Mouse (Mus musculus): ENCODE measurements around the gene Gna12. TPM values are rescaled to one million over a fixed set of nuclear protein-coding genes. Genes with fewer than 3 reads are reported as not detected.

The Gna12 gene
- polyA plus RNA-seq, 1 experiment from 2014 or later, result 6.9 TPM

DNA sequence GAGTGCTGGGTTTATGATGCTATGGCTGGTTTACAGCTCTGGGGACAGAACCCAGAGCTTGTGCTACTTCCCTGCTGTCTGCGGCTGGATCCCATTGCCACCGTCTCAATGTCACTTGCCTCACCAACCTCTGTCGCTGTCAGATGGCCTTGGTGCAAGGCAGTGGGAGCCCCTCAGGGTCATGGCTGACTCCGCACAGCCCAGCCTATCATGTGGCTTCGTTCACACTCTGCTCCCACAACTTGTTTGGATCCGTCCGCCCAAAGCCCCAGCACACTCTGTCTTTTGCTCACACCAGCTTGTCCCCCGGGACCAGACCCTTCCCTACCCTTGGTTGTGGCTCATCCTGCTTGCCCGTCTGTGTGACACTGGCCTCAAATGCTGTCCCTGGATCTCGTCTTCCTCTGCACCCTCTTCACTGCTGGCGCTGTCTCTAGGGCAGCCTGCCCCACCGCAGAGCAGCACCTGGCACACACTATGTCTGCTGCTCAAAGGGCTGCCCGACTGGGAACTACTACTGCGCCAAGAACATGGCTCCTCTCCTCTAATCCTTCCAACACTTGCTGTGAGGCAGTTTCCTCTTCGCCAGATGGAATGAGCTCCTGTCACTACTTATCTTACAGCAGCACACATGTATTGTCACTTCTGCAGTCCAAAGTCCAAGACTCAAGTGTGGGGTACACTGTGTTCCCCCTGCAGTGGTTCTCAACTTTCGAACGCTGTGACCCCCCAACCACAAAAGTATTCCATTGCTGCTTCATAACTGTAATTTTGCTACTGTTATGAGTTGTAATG, 103.1 kb downstream of the Gna12 start:
- H3K4me3 ChIP-seq (replicated peaks; ENCODE audit: low read length), result no peak overlapping the region
- no peaks in the 10 kb centered on the region for H3K4me1 ChIP-seq (ENCODE audit: control insufficient read depth, insufficient read depth, low read length)
- no peak overlapping the region for H3K27ac ChIP-seq (ENCODE audit: low read length)
- WGBS, result 80% methylated on average over 17 of the region's 17 CpGs
- H3K27me3 ChIP-seq (ENCODE audit: control insufficient read depth, insufficient read depth, low read length), result no peaks in the 10 kb centered on the region
- no peaks in the 10 kb centered on the region for H3K36me3 ChIP-seq (ENCODE audit: control insufficient read depth, insufficient read depth, low read length)
- no peaks in the 10 kb centered on the region for H3K9me3 ChIP-seq (replicated peaks; ENCODE audit: control insufficient read depth, low read length)
- no peak overlapping the region for H3K9ac ChIP-seq (ENCODE audit: low read length)
- no peak for ATAC-seq (ENCODE audit: insufficient read depth, low FRiP score)
- H3K4me2 ChIP-seq (ENCODE audit: low read depth, low read length), result no peak overlapping the region

DNA sequence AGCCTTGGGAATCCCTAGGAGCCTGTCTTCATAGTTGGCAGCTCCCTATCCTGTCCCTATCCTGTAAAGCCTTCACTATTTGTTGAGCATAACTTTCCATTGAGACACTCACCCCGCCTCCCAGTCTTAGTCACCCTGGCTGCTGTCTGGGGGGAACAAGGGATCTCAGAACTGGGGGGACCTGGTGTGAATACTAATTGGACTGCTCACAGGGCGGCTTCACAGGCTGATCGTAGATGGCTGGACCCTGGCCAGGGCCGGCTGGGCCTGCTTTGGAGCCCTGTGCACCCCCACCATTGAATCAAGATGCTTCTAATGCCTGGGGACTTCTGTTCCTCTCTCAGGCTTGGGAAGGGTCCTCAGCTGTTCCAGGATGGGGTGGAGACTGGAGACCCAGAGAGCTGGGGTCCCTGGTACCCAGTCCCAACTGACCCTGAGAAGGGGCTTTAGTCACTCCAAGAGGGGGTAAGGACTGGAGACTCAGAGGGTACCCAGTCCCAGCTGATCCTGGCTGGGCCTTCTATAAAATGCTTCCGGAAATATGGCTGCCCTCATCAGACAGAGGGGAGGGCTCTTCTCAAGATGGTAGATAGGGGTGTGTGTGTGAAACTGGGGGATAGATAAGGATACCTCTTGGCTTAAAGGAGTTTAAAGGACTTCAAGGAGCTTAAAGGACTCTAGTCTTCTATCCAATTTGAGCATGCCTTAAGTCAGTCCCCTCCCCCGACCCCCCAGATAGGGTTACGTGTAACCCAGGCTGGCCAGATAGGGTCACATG, 104.0 kb downstream of the Gna12 start:
- 70% methylated on average over 7 of the region's 7 CpGs for WGBS

DNA sequence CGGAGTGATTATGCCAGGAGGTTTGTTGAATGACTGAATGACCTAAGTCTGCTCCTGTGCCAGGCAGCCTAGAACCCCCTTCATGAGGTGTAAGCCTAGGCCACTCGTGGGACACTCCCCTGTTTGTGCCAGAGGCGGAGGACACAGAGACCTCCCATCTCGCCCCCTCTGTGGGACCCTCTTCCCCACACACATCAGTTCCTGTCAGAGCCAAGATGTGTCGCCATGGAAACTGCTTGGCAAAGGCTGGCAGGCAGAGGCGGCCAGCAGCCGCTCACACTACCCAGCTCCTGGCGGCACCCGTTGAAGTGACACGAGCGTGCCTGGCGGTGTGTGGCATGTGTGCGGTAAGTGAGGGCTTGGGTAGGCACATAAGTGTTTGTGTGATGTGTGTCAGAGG, 106.4 kb downstream of the Gna12 start, which contains the start of gene Amz1:
Gene Amz1 (plus strand): TSS at position 306 of the 400 bp plus-strand sequence.
- WGBS, result 80% methylated on average over 13 of the region's 13 CpGs
- ATAC-seq (ENCODE audit: insufficient read depth, low FRiP score), result no peak
- Histone ChIP-seq H3K27me3 (ENCODE audit: control insufficient read depth, insufficient read depth, low read length) (no peaks in the 10 kb centered on the region), H3K36me3 (ENCODE audit: control insufficient read depth, insufficient read depth, low read length) (peaks cover 7% of the 10 kb centered on the region), H3K9me3 (replicated peaks; ENCODE audit: control insufficient read depth, low read length) (0 out of 2 replicates have a peak, but pooled peaks cover 5% of the 10 kb centered on the region), H3K4me2 (ENCODE audit: low read depth, low read length) (no peak within 1 kb of the TSS), H3K9ac (ENCODE audit: low read length) (no peak within 1 kb of the TSS), H3K27ac (ENCODE audit: low read length) (no peak within 1 kb of the TSS), H3K4me1 (ENCODE audit: control insufficient read depth, insufficient read depth, low read length) (no peaks in the 10 kb centered on the region), H3K4me3 (replicated peaks; ENCODE audit: low read length) (no peak within 1 kb of the TSS)

More for the DNA sequence above, 104.0 kb downstream of the Gna12 start:
- no peak for ATAC-seq (ENCODE audit: insufficient read depth, low FRiP score)
- no peak overlapping the region for H3K4me2 ChIP-seq (ENCODE audit: low read depth, low read length)
- no peak overlapping the region for H3K4me3 ChIP-seq (replicated peaks; ENCODE audit: low read length)
- no peak overlapping the region for H3K9ac ChIP-seq (ENCODE audit: low read length)
- no peaks in the 10 kb centered on the region for H3K4me1 ChIP-seq (ENCODE audit: control insufficient read depth, insufficient read depth, low read length)
- no peaks in the 10 kb centered on the region for H3K36me3 ChIP-seq (ENCODE audit: control insufficient read depth, insufficient read depth, low read length)
- no peak overlapping the region for H3K27ac ChIP-seq (ENCODE audit: low read length)
- H3K9me3 ChIP-seq (replicated peaks; ENCODE audit: control insufficient read depth, low read length), result no peaks in the 10 kb centered on the region
- H3K27me3 ChIP-seq (ENCODE audit: control insufficient read depth, insufficient read depth, low read length), result no peaks in the 10 kb centered on the region

DNA sequence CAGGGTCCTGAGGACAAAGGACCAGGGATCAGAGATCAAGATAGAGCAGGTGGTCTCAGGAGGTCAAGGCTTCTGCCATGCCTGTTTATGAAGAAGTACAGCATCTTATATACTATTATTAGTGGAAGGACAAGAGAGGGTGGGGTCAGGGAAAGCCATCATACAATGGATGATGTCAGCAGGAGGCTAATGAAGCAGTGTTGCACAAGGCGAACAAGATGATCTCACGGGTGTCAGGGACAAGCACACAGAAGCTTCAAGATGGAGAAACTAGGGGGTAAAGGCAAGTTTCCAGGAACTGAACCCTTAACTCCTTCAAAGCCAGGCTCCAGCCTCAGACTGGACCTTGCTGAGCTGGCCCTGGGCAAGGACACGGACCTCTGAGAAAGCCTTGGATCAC, 108.1 kb downstream of the Gna12 start:
- H3K4me2 ChIP-seq (ENCODE audit: low read depth, low read length), result no peak overlapping the region
- ATAC-seq (ENCODE audit: insufficient read depth, low FRiP score), result no peak
- no peaks in the 10 kb centered on the region for H3K4me1 ChIP-seq (ENCODE audit: control insufficient read depth, insufficient read depth, low read length)
- H3K27me3 ChIP-seq (ENCODE audit: control insufficient read depth, insufficient read depth, low read length), result no peaks in the 10 kb centered on the region
- 0 out of 2 replicates have a peak, but pooled peaks cover 5% of the 10 kb centered on the region for H3K9me3 ChIP-seq (replicated peaks; ENCODE audit: control insufficient read depth, low read length)
- 78% methylated on average over 3 of the region's 3 CpGs for WGBS
- no peak overlapping the region for H3K9ac ChIP-seq (ENCODE audit: low read length)
- H3K27ac ChIP-seq (ENCODE audit: low read length), result no peak overlapping the region
- peaks cover 20% of the 10 kb centered on the region for H3K36me3 ChIP-seq (ENCODE audit: control insufficient read depth, insufficient read depth, low read length)
- no peak overlapping the region for H3K4me3 ChIP-seq (replicated peaks; ENCODE audit: low read length)

DNA sequence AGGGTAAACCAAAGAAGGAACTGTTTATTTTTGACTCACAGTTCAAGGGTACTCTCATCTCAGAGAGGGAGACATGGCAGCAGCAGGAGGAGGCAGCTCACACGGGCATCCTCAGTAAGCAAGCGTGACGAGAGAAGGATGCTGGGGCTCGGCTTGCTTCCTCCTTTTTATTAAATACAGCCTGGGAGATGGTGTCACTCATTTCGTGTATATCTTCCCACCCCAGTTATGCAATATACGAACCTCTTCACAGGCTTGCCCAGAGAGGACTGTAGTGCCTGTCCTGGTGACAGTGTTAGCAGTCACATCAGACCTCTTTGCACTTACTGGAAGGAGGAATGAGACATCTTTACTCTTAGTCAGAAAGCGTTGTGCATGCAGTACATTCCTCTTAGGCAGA, 109.5 kb downstream of the Gna12 start:
- Histone ChIP-seq H3K27me3 (ENCODE audit: control insufficient read depth, insufficient read depth, low read length) (no peaks in the 10 kb centered on the region), H3K9ac (ENCODE audit: low read length) (no peak overlapping the region), H3K4me1 (ENCODE audit: control insufficient read depth, insufficient read depth, low read length) (no peaks in the 10 kb centered on the region), H3K27ac (ENCODE audit: low read length) (no peak overlapping the region), H3K9me3 (replicated peaks; ENCODE audit: control insufficient read depth, low read length) (0 out of 2 replicates have a peak, but pooled peaks cover 5% of the 10 kb centered on the region), H3K4me3 (replicated peaks; ENCODE audit: low read length) (no peak overlapping the region), H3K4me2 (ENCODE audit: low read depth, low read length) (no peak overlapping the region), H3K36me3 (ENCODE audit: control insufficient read depth, insufficient read depth, low read length) (peaks cover 24% of the 10 kb centered on the region)
- 75% methylated on average over 7 of the region's 7 CpGs for WGBS
- no peak for ATAC-seq (ENCODE audit: insufficient read depth, low FRiP score)

DNA sequence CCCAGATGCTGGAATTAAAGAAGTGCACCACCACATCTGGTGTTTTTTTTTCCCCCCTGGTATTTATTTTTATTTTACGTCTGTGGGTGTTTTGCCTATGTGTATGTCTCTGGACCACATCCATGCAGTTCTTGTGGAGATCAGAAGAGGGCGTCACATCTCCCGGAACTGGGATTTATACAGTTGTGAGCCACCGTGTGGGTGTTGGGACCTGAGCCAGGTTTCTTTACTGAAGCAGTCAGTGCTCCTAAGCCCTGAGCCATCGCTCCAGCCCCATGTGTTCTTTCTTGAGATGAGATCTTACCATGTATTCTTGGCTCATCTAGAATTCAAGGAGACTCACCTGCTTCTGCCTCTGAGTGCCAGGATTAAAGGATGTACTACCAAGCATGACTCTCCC, 119.2 kb downstream of the Gna12 start:
- H3K9ac ChIP-seq (ENCODE audit: low read length), result no peak overlapping the region
- ATAC-seq (ENCODE audit: insufficient read depth, low FRiP score), result no peak
- no peaks in the 10 kb centered on the region for H3K27me3 ChIP-seq (ENCODE audit: control insufficient read depth, insufficient read depth, low read length)
- no peak overlapping the region for H3K27ac ChIP-seq (ENCODE audit: low read length)
- H3K4me3 ChIP-seq (replicated peaks; ENCODE audit: low read length), result no peak overlapping the region
- WGBS, result 81% methylated on average over 5 of the region's 5 CpGs
- 0 out of 2 replicates have a peak, but pooled peaks cover 2% of the 10 kb centered on the region for H3K4me1 ChIP-seq (ENCODE audit: control insufficient read depth, insufficient read depth, low read length)
- H3K4me2 ChIP-seq (ENCODE audit: low read depth, low read length), result no peak overlapping the region
- peaks cover 22% of the 10 kb centered on the region for H3K36me3 ChIP-seq (ENCODE audit: control insufficient read depth, insufficient read depth, low read length)
- H3K9me3 ChIP-seq (replicated peaks; ENCODE audit: control insufficient read depth, low read length), result no peaks in the 10 kb centered on the region

DNA sequence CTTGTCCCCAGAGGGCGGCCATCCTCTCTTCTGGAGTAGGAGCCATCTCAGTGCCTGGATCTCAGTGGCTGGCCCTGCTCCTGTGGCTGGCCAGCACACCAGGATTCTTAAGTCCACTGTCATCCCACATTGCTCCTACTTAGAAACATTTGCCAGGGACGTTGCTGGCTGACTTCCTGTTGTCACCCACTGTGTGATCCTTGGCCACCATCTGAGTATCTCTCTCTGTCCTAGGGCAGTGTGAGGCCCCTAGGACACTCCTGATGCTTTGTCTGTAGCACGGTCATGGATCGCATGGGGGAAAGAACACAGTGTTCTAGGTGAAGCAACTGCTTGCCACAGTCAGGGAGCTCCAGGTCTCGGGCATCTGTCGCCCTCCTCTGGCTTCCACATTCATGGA, 119.9 kb downstream of the Gna12 start:
- no peak overlapping the region for H3K4me3 ChIP-seq (replicated peaks; ENCODE audit: low read length)
- peaks cover 21% of the 10 kb centered on the region for H3K36me3 ChIP-seq (ENCODE audit: control insufficient read depth, insufficient read depth, low read length)
- 89% methylated on average over 6 of the region's 6 CpGs for WGBS
- no peak overlapping the region for H3K4me2 ChIP-seq (ENCODE audit: low read depth, low read length)
- H3K27me3 ChIP-seq (ENCODE audit: control insufficient read depth, insufficient read depth, low read length), result no peaks in the 10 kb centered on the region
- no peak overlapping the region for H3K27ac ChIP-seq (ENCODE audit: low read length)
- peaks cover 9% of the 10 kb centered on the region; the same call in 1 of the 2 replicates for H3K4me1 ChIP-seq (ENCODE audit: control insufficient read depth, insufficient read depth, low read length)
- H3K9ac ChIP-seq (ENCODE audit: low read length), result no peak overlapping the region
- ATAC-seq (ENCODE audit: insufficient read depth, low FRiP score), result no peak
- no peaks in the 10 kb centered on the region for H3K9me3 ChIP-seq (replicated peaks; ENCODE audit: control insufficient read depth, low read length)
